Mouse (Mus musculus) neutrophil, adult 59 days (primary cell): ENCODE data around the gene Kremen2. TPM values are rescaled to one million over a fixed set of nuclear protein-coding genes. Genes with fewer than 3 reads are reported as not detected.

Experiments
- total RNA-seq, 2 experiments: library from RNA; stranded (reverse); gene quantifications; 1 replicate in 1 of 2; 2 replicates in 1 of 2; pipeline ENCODE4 v1.2.4; 2023

Gene Kremen2
- not detected for total RNA-seq

GRCm38 (mm10) chr17:23745301-23746251 is at the start of gene Kremen2:
Gene Kremen2 (minus strand): TSS chr17:23745833.

DNA sequence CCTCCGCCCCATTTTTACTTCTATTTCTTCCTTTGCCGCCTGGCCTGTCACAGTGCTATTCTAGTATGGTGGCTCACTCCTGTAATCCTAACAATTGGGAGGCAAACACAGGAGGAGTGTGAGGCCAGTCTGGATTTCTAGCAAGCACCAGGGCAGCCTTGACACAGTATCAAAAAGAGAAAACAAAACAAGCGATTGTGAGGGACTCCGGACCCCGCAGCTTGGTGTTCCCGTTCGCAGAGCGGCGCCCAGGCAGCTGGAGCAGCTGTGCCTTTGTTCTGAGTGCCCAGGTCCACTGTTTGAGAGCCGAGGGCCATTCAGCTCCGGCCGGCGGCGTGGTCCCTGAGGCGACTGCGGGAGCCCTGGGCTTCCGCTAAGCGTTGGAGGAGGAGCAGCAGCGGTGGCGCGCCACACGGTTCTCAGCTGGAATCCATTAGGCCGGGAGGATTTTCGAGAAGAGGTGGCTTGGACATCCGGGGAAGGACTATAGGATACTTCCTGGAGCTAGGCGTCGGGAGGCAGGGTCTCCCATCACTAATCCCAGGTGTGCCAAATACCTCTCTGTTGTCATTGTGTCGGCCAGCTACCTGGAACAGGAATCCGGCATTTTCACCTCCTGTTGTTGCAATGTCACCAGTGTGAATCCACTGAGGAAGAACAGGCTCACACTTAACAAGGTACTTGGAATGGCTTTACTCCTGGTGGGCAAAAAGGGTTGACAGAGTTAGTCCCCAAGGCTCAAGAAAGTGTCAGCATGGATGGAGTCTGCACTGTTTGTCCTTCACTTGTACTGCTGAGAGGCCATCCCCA is 44.8 kb upstream of the Kremen2 start, which contains the start of gene Srrm2:
Gene Srrm2, plus strand, starts transcription at position 264 of the 810 bp plus-strand sequence.

DNA sequence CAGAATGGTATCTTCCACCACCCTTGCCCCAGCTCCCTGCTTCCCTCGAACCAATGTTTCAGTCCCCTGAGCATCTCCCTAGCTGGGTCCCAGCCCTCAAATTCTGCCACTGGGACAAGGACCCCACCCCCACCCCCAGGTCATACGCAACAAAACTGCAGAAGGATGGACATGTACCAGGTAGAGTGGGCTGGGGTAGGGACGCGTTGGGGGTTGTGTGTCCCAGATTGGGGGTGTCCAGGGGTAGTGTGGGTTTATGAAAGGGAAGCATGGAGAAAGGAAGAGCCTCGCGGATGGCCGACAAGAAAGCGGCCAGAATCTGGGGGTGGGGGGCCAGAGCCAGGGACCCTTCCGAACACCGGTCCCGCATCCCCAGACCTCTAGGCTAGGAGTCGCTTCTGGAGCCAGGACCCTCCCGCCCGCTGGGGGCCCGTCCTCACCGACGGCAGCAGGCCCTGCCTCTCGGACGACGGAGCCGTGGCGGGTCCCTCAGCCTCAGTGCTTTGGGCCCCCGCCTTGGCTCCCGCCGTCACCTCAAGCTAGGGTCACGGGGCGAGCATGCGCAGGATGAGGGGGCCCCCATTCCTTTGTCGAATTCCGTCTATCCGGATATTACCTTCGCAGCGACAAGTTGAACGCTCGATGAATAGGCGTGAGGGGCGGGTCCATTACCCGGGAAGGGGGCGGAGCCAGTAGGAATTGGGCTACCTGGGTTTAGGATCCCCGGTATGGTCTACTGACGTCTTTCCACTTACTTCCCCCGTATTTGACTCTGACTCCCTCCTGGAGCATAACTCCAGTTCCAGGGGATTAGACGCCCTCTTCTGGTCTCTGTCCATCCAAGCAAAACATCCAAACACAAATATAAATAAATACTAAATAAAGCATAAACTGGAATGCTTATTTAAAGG is 40.2 kb upstream of the Kremen2 start, which contains the start of gene Flywch2:
Gene Flywch2, minus strand, starts transcription at position 521 of the 911 bp plus-strand sequence.

GRCm38 (mm10) chr17:23771284-23772218 is 25.9 kb upstream of the Kremen2 start, which contains the start of gene Flywch1:
Gene Flywch1 (minus strand): TSS chr17:23771602.

DNA sequence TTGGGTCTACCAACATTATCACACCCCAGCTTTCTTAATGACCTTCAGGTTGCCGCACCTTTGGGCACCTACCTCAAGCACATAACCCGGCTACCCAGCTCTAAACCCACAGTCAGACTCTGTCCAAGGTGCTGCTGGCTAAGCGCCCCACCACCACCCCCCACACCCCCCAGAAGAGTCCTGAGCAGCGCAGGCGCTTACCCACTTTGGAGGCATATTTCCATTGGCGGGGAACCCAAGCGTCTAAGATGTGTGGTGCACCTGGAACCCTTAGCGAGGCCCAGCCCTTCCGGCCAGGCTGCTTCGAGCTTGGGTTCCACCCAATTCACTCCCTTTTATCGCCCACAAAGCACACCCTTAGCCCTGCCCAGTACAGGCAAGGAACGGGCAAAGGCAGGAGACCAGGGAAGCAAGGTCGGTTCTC is 5.0 kb downstream of the Kremen2 start, which contains the start of gene Paqr4:
Gene Paqr4, minus strand, starts transcription at position 270 of the 424 bp plus-strand sequence.

GRCm38 (mm10) chr17:23725999-23726757 is 19.5 kb downstream of the Kremen2 start, which contains the start of gene Pkmyt1:
Gene Pkmyt1 (plus strand): TSS chr17:23726336.

DNA sequence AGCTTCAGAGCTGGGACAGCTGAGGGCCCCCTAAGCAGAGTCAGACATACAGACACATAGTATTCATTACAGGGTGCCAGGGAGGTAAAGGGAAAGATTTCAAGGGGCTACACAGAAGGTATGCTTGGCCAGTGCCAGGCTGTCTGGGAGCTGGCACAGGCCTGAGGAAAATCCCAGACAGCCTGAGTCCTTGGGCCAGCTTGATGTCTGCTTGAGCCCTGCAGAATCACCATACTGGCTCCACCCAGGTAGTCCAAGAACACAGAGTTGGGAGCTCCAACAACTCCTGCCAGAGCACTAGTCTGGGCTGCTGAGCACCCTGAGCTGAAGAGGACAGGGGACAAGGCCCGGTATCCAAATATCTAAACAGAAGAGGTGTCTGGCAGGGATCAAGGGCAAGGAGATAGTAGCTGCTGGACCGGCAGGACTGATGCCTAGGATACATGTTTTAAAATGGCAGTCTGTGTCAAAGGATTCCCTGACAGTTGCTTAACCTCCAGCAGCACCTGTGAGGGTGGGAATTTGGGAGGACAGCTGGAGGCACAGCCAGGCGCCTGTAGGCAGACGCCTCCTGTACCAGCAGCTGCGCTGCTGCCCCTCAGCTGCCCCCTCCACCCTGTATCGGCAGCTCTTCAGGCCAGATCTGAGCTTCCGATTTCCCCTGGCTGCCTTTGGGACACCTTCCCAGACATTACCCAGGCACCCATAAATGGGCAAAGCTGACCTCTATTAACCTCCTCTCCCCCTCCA is 23.1 kb downstream of the Kremen2 start, which contains the start of gene 1520401A03Rik:
Gene 1520401A03Rik, minus strand, starts transcription at position 408 of the 750 bp plus-strand sequence.

Other genes with a start within 250 kb of the Kremen2 start
- 1 to 10 TPM; 2.8 to 3.3 TPM for gene Zfp213, start 181.6 kb downstream of the Kremen2 start, total RNA-seq
- gene Zfp13, start 146.3 kb downstream of the Kremen2 start, total RNA-seq, result under 1 TPM in 1 of 2 experiments, not detected in 1; 0.16 TPM
- under 1 TPM in 1 of 2 experiments, not detected in 1; 0.20 TPM for gene Zscan10, start 145.0 kb downstream of the Kremen2 start, total RNA-seq
- 100 to 1,000 TPM; 161 to 190 TPM for gene Mmp25, start 100.6 kb downstream of the Kremen2 start, total RNA-seq
- gene Bicdl2, start 85.3 kb downstream of the Kremen2 start, total RNA-seq, result 1 to 10 TPM; 2.6 to 2.8 TPM
- 10 to 100 TPM; 48.9 to 58.6 TPM for gene Hcfc1r1, start 72.2 kb downstream of the Kremen2 start, total RNA-seq
- gene Thoc6, start 72.0 kb downstream of the Kremen2 start, total RNA-seq, result 10 to 100 TPM; 17.9 to 22.9 TPM
- gene Tnfrsf12a, start 68.4 kb downstream of the Kremen2 start, total RNA-seq, result 1 to 10 TPM; 4.0 to 4.9 TPM
- not detected for gene Cldn6, start 66.6 kb downstream of the Kremen2 start, total RNA-seq
- gene Cldn9, start 61.8 kb downstream of the Kremen2 start, total RNA-seq, result not detected
- gene 1520401A03Rik, start 23.1 kb downstream of the Kremen2 start, total RNA-seq, result not detected
- gene Pkmyt1, start 19.5 kb downstream of the Kremen2 start, total RNA-seq, result 10 to 100 TPM; 39.0 to 46.1 TPM
- 1 to 10 TPM; 2.8 to 4.6 TPM for gene Paqr4, start 5.0 kb downstream of the Kremen2 start, total RNA-seq
- 1 to 10 TPM; 6.5 to 7.1 TPM for gene Flywch1, start 25.8 kb upstream of the Kremen2 start, total RNA-seq
- not detected for gene Flywch2, start 40.2 kb upstream of the Kremen2 start, total RNA-seq
- 100 to 1,000 TPM; 541 to 597 TPM for gene Srrm2, start 44.7 kb upstream of the Kremen2 start, total RNA-seq
- gene Elob, start 83.3 kb upstream of the Kremen2 start, total RNA-seq, result 100 to 1,000 TPM; 152 to 189 TPM
- gene Prss33, start 90.2 kb upstream of the Kremen2 start, total RNA-seq, result not detected
- not detected for gene Prss32, start 98.0 kb upstream of the Kremen2 start, total RNA-seq
- gene Prss41, start 98.3 kb upstream of the Kremen2 start, total RNA-seq, result not detected
- gene Prss21, start 122.2 kb upstream of the Kremen2 start, total RNA-seq, result not detected
- not detected for gene Dcpp1, start 135.0 kb upstream of the Kremen2 start, total RNA-seq
- not detected for gene Dcpp2, start 135.0 kb upstream of the Kremen2 start, total RNA-seq
- not detected for gene Dcpp3, start 171.6 kb upstream of the Kremen2 start, total RNA-seq
- gene Sbp, start 195.8 kb upstream of the Kremen2 start, total RNA-seq, result not detected
- not detected for gene Sbpl, start 209.4 kb upstream of the Kremen2 start, total RNA-seq
- gene Prss30, start 234.7 kb upstream of the Kremen2 start, total RNA-seq, result not detected